Mouse (Mus musculus) layer of hippocampus, postnatal 10 days (tissue): ENCODE data around the gene Farsa. TPM values are rescaled to one million over a fixed set of nuclear protein-coding genes. Genes with fewer than 3 reads are reported as not detected.

Experiments used
- DNase-seq, 2 experiments: peaks; one replicate each; pipeline ENCODE4 v3.0.0; 2021; ENCODE audit warnings: low spot score in 2 of 2
- total RNA-seq, 2 experiments: library from RNA; stranded (reverse); gene quantifications; 2 replicates each; pipeline ENCODE4 v1.2.3; 2021

Farsa gene
- total RNA-seq, 2 experiments from 2014 or later, result 63.2 to 65.0 TPM

DNA sequence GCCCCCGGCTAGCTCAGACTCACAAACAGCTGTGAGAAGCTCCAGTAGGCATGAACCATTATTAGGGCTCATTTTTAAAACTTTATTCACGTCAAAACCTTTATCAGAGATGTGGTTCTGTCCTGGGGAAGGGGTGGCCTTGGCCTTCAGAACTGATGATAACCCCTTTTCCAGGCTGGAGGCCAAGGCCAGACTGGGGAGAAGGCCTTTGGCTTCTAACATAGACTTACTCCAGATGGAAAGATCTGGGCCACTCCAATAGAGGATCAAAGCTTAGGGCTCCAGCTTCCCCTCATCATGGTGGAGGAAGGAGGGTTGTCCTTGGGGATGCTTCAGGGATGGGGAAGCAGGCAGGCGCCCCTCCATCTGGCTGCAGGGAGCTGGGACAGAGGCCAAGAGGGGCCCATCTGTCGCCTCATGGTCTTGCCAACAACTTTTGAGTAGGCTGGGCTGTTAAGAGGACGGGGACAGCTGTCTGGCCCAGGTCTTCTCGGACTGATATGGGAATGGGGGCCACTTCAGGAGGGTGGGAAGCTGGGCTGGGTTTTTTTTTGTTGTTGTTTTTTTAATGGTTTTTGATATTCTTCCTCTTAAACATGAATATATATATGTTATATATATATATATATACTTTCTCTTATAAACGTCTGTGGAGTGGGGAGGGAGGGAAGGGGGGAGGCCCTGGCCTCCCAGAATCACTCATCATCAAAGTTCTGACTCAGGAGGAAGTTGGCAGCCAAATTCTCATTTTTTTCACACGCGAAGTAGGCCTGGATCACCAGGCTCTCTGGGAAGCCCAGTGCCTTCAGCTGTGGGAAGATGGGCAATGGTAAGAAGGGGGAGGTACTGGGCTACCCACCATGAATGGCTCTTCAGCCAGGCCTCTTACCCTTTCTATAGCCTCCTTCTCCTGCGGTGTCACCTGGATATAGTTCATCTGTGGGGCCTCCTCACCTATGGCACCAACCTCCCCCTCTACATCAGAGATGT lies 21.6 kb upstream of the Farsa start:
- DNase-seq, result peak; percentile 90 to 91

DNA sequence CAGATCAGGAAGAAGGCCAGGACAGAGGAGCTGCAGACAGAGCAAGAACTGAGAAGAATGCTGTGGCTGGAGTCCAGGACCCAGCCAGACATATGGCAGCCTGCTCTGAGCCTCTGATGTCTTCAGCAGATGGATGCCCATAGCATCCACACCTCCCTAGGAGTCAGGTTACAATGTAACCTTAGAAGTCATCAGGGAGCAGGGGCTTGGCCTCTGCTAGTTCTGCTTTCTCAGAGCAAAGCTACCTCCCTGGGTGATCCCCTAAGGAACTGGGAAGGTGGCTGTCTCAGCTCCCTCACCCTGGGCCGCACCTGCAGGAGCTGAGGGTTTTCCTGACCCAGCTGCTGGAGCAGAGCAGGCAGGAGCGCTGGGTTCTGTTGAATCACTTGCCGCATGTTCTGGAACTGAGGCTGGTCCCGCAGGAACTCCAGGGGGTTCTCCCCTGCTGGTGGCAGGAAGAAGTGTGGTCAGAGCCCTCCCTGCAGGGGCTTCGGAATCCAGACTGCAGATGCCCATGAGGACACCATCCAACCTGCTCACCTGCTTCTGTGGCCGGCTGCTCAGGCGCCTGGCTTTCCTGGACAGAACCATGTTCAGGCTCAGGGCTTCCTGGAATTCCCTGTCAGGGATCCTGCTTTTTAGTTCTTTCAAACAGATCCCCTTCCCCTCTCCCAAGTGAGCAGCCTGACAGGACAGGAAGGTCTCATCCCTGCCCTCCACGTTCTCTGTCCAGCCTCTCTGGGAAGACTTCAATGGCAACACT lies 19.5 kb upstream of the Farsa start:
- no peak for DNase-seq

DNA sequence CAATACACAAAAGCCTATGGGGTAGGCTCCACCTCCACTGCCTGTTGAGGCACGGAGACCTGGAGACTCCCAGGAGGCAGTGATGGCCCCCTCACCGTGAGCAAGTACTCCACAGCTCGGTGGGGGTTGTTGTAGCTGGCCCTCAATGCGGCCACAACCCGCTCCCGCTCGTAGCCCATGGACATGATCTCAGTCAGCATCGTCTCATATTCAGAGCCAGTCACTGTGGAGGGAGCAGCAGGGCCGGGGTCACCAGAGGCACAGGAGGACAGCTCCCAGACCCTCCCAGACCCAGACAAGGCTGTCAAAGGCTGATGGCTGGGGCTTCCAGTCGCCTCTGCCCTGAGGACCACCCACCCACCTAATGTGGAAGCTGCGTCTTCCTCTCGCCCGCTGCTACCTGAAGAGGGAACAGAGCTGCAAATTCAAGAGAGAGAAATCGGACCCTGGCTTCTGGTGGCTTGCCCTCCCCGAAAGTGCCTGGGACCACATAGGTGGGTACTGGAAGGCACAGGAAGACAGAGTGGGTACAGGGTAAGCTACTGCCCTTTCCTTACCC lies 18.8 kb upstream of the Farsa start:
- no peak for DNase-seq

DNA sequence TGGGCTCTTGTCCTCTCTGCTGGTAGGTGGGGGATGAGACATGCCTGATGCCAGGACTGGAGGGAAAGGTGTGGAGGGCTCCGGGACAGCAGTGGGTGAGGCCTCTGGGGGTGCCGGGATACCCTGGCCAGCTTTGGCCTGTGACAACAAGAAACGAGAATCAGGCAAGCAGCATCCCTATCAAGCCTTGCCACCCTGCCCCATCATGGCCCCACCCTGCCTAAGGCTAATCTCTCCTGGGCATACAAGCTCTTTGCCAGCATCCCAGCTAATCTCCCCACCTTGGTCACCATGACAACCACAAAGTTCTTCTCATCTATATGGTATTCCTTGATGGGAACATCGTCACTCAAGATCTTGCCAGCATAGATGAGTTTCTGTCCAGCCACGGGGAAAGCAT lies 18.3 kb upstream of the Farsa start:
- DNase-seq, result no peak

DNA sequence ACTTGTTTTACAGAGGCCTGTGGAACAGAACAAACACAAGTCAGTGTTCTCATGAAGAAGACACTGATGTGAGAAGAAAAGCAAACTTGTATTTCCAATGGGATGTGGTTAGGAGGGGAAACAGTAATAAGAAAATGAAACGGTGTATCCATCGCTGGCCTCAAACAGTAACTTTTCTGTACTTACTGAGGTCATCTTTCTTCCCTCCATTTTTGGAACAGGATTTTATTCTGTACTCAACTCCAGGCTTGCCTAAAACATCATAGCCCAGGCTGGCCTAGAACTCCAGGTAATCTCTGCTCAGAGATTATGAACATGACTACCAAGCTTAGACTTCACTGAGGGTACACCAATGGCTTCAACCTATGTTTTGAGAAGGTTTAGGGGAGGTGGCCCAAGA lies 17.4 kb upstream of the Farsa start:
- no peak for DNase-seq

DNA sequence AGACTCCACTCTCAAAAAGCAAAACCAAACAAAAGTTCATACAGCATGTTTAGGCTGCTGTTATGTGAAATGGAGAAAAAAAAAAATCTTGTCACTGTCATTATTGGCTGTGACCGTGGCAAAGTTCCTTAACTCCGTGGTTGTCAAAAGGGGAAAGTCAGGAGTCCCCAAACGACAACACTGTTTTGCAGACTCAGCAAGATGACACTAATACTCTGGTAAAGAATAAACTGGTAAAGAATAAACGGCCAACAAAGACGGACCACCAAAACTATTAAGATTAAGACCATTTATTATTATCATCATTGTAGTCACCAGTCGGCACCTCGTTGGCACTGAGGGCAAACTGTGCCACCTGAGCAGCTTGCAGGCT lies 16.9 kb upstream of the Farsa start:
- no peak for DNase-seq

DNA sequence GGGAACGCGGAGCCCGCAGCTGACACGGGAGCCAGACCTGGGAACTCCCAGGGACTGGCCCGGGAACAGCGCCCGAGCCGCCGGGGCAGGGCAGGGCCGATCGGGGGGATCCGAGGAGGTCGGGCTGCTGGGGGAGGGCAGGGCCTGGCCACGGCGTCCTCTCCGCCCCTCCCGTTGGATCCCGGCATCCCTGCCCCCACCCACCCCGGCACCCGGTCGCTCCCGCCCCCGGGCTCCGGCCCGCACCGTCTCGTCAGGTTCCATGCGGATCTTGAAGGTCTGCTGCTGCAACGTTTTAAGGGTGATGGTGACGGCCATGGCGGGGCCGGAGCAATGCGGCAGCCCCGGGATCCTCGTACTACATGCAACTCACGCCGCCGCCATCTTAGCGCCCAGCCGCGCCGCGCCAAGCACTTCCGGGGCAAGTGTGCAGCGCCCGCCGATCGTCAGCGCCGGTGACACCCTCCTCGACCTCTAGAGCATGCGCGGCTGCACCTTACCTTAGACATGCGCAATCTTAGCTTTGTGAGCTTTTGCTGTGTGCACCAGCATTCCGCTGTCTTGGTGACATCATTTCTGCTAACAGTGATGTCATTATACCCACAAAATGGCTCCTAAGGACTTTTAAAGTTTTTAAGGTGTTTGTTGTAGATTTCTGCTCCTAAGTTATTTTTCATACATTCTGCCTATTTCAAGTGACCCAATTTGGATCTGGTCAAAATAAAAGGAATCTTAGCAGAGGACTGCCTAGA lies 16.4 kb upstream of the Farsa start, which contains the start of gene Rad23a:
Rad23a (minus strand) TSS at position 418 of the 752 bp plus-strand sequence.
- peak; percentile 89 to 91 for DNase-seq

DNA sequence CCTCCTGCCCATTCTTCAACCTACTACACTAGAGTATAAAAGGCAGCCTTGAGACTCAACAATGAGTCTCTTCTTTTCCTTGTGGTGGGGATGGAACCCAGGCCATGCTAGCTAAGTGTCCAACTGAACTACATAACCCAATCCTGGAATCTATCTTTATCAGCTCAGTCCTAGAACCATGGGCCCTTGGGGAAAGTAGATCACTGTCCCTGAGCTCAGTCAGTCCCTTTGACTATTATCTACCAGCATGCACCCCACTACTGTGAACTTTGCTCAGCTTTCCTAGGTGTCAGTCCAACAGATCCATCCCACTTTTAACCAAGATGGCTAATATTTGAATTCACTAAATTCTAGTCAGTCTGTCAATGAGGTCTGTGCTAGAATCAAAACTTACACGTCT lies 15.3 kb upstream of the Farsa start:
- no peak for DNase-seq

DNA sequence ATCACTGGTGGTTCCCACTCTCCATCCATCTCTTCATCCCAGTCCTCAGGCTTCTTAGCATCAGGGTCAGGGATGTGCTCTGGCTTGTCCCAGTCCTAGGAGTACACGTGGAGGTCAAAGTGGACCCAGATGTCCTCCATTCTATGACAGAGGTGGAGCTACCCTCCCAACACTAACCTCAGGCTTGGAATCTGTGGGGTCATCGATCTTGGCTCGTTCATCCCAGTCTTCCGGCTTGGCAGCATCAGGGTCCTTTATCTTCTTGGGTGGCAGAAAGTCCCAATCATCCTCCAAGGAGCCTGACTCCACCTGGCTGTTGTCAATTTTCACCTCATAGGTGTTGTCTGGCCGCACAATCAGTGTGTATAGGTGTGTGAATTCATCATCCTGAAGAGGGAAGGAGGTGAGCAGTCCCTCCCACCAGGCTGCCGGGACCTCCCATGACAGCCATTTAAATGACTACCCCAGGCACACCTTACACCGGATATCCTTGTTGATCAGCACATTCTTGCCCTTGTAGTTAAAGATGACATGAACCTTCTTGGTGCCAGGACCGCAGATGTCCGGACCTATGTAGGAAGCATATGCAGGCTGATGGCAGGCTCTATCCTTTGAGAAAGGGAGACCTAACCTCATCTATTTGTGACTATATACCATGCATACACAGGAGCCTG lies 12.3 kb upstream of the Farsa start:
- DNase-seq, result no peak

DNA sequence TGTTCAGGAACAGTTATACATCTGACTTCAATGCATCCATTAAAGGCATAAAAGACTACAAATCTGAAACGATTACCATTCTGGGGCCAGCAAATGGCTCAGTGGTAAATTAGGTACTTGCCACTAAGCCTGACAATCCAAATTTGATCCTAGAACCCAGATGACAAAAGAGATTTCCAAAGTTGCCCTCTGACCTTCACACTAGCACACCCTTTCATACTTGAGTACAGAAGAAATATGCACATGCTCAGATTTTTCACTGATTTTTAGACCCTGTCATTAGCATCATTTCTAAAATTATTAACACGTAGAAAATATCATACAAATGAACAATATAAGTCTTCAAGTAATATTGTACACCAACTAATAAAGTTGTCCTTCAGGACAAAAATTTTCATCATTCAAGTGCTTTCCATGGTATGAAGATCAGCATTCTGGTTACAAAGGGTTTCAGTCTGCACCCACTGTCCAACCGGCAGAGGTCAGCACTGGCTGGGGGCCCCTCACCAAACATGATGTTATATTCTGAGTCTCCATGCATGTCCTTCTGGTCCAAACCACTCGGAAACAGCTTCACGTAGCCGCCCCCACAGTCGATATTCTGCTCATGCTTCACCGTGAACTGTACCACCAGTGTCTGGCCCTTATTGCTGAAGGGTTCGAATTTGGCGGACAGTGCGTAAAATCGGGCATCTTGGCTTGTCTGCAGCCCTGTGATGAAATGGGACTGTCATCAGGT lies 11.3 kb upstream of the Farsa start:
- DNase-seq, result peak; percentile 34 to 59

DNA sequence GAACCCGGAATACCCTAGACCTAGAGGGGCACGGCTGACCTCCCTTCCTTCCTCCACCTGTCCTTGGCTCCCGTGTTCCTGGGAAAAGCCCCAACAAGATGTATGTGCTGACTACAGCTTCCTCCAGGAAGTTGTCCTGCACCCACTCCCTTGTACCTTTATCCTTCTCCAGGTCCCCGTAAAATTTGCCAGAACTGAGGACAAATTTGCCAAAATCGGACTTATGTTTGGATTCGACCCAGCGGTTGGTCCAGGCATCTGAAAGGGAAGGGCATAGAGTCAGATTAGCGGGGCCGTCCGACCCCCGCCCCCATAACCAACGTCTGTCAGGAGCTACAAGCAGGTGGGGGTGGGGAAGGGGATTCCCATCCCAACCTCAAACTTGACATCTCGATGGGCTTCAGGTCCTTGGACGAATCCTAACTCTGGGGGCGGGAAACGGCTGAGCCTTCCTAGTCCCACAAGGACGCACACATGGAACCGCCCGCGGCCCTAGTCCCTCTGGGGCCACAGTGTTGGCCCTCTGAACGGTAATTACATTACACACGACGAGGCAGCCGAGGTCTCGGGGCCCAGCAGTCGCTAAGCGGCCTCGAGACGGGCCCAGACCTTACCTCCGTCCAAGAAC lies 10.6 kb upstream of the Farsa start:
- DNase-seq, result no peak

DNA sequence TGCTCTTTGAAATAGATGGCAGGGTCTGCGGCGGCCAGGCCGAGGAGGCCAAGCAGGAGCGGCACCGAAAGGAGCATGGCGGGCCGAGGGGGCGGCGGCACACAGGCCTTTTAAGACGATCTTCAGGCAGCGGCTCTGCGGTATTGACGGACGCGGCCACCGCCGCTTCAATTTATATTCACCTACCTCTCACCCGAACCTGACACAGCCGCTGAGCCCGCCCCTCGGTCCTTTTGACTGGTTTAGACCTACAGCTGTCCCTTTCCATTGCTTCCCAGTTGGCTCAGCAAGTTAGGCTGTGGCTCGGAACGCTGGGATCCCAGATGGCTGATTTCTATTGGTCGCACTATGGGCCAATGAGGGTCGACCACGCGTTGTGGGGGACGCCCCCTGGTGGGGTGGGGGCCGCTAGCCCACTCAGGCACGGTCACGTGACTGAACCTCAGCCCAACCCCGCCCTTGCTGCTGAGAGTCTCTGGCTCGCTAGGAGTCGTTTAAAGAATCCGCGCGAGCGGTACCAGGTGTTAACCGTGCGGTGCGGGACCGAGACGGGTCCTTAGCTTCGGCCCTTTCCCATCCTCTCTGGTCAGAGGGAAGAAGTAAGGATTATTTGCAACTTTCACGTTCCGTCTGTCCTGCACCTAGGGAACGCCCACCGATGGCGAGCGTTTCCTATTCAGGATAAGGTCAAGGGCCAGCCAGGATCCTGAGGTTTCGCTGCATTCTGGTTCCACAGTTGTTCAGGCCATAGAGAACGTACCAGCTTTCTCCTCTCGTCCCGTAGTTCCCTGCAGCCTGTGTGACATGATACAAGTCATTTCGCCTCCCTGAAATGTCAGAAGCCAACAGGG lies 9.8 kb upstream of the Farsa start, which contains the start of gene Calr:
Calr (minus strand) TSS at position 213 of the 851 bp plus-strand sequence.
- peak; percentile 98 to 99 for DNase-seq

DNA sequence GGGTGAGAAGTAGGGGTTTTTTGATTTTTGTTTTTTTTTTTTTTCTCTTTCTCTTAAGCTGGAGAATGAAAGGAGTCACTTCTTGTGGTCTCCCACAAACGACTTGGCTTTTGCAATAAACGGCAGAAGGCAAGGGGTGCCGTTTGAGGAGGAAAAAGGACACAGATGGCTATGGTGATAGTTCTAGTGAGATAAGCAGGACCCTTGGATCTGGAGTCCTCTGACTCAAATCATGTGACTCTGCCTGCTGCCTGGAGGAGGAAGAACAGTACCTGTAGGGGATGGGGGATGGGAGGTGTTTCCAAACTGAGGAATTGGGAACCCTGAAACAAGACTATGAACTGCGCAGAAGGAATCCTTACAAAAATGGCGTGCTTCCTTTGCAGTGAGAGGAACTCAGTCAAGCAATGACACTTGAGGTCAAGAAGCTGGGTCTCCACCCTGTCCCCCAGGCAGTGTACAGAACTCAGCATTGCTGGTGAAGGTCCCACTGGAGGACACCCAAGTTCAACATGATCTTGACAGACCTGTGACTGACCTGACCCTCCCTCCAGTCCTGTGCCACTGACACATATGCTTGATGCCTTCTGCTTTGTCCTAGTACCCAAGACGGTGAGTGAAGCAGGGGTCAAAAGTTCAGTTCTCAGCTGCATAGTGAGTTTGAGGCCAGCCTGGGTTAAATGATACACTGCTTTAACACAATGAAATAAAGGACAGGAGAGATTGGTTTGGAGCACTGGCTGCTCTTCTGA lies 8.9 kb upstream of the Farsa start:
- DNase-seq, result no peak

DNA sequence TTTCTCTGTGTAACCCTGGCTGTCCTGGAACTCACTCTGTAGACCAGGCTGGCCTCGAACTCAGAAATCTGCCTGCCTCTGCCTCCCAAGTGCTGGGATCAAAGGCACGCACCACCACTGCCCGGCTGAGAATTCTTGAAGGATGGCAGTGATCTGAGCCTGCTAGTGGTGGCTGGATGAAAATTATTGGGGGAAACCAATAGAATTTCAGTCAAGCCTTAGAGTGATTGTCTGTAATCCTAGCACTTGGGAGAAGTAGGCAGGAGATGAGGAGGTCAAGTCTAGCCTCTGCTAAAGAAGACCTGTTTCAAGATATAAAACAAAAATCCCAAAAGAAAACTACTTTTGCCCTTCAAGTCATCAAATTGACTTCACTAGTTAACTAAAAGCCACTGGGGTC lies 355 bp upstream of the Farsa start:
- no peak for DNase-seq

DNA sequence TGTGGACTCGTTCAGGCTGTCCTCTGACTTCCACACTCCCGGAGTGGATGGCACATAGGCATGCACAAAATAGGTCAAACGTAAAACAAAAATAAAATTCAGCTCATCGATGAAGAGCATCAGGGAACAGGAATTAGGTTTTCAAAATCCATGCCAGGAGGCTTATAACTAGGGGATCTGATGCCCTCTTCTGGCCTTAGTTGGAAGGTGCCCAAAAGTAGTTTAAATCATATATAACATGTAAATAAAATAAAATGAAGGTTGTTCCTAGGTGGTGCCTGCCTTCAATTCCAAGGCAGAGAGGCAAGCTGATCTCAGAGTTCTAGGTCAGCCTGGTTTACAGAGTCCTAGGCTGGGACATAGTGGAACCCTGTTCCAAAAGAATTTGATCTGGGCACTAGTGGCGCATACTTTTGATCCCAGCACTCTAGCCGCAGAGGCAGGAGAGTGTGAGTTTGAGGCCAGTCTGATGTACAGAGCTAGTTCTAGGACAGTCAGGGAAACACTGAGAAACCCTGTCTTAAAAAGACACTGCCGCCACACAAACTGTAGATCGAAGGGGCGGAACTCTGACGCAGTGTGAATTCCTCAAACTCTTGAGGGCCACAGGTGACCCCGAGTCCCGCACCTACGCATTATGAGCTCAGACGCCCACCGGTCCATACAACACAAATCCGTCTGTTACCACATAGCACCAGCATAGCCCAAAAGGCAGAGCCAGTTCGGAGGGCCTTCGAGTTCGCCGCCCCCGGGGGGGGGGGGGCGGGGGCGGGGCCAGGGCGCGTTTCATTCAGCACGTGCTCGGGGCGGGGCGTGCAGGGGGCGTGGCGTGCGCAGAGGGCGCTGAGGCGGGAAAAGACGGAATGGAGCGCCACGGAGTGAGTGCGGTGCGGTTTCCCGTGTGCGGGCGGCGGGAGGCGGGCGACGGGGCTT lies 14.9 kb downstream of the Farsa start, which contains the start of gene Syce2:
Syce2 (plus strand) TSS at position 736 of the 933 bp plus-strand sequence.
- DNase-seq, result peak; percentile 73 to 80

DNA sequence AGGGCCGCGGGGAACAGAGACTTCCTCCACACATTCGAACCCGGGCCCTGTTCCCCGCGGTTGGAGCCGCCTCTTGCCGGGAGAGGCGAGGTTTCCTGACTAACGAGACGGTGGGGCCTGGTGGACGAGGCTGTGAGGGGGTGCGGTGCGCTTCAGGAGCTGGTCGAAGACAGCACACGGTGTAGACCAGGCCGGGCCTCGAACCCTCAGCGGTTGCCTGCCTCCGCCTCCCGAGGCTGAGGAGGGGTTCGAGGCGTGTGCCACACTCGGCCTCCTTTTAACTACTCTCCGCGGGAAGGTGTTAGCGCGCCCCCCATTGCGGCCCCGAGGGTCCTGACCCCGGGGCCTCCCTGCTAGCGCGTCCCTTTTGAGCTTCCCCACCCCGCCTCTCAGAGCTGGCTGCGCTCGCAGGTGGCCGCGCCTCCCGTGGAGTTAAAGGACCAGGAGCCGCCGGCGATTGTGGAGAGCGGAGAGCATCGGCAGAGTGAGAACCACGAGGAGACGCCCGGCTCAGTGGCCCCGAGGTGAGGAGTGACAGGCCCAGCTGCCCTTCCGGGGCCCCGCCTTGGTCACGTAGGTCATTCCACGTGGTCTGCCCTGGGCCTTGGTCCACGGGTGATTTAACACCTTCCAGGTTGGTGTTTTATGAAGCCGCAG lies 15.6 kb downstream of the Farsa start:
- peak; percentile 29 to 33 for DNase-seq
